Mouse (Mus musculus): ENCODE data around the gene Hbb-bt.

DNA sequence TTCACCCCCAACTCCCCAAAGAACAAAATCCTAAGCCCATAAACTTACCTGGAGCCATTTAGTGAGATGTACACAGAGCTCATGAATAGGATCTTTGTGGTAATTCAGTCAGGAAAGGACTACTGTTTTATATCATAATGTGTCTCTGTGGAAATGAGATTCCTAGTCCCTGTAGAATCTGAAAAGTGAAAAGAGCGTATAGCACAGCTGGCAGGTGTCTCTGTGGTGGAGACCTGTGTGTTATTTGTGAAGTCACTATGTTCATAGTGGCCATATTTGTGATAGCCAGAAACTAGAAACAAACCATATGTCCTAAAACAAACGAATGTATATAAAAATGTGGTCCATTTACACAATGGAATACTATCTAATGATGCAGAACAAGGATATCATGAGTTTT is 42.3 kb downstream of the Hbb-bt start, which contains the start of gene Olfr69:
- no peak for TF ChIP-seq CTCF (IDR thresholded peaks at IDR 0.05; ENCODE audit: insufficient read depth, low read depth, low read length)
- TF ChIP-seq POLR2A (IDR thresholded peaks at IDR 0.05; ENCODE audit: insufficient read depth, low read depth, low read length), result no peak

Data from olfactory bulb, adult 2 months (tissue).